Mouse (Mus musculus) small intestine, adult 2 months (tissue): ENCODE measurements at regions not wholly inside any gene's neighbourhood (a gene's known extent, or its start where the extent isn't known, plus 50 kb on each side); places are given as distances from the start of the nearest gene placed in this dataset.

ENCODE experiments used
- CTCF ChIP-seq: fragments of 200-500 bp; IDR thresholded peaks from 2 replicates; pipeline ENCODE4 v1.5.1; 2012; ENCODE audit warnings: low read depth, mild to moderate bottlenecking, control low read depth, inconsistent platforms, low read length, moderate library complexity, mixed read lengths; ENCODE audit not compliant: insufficient replicate concordance, insufficient read length; ENCODE audit errors: extremely low read depth
- POLR2A ChIP-seq: fragments of 200-500 bp; IDR thresholded peaks from 2 replicates; pipeline ENCODE4 v1.6.1; 2012; ENCODE audit warnings: low read depth, mild to moderate bottlenecking, control low read depth, inconsistent platforms, low read length, moderate library complexity

DNA sequence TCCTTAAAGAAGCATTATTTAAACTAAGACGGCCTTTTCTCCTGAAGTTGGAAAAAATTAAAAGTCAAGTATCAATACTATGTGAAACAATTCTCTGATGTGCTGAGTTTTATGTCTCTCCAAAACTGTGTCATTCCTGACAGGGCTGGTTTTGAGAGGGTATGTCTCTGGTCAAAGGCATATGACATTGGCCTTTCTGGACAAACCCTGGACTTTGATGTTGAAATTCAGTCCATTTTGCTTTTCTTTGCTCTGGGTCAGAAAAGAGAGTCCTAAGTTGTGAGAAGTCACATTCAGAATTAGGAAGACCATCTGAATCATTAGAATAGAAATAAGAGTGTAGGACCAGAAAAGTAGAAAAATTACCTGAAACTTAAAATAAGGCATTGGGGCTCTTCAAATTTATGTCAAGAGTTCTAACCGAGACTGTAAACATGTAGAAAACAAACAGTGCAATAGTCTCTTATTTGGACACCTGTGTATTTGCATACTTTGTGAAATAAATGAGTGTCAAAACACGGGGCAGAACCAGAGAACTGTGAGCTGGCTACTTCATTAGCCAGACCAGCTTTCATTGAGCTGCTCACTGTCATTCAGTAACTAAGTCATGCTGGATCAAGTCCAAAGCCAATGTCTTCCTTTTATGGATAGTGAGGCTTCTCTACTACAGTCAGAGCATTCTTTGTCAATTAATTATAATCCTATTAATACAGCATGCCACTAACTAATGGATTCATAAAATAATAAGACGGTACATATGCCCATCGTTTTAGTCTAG lies 209.3 kb upstream of the Adamts9 start:
- no peak for TF ChIP-seq POLR2A
- TF ChIP-seq CTCF = no peak
